Mouse (Mus musculus): Measurements from ENCODE around the gene Psmg4. TPM values are rescaled to one million over a fixed set of nuclear protein-coding genes. Genes with fewer than 3 reads are reported as not detected.

Psmg4 gene
- total and polyA plus RNA-seq, 2 experiments = 44.0 to 60.9 TPM

GRCm38 (mm10) chr13:34226940-34227339, 64.2 kb downstream of the Psmg4 start:
- TF ChIP-seq CTCF (IDR thresholded peaks at IDR 0.05; ENCODE audit: low read depth, low read length) = no peak
- TF ChIP-seq POLR2A (IDR thresholded peaks at IDR 0.05; ENCODE audit: extremely low read depth, insufficient read depth, low read length) = no peak
- no peak overlapping the region for H3K9ac ChIP-seq (ENCODE audit: low read depth, low read length)
- WGBS = 57% methylated on average over 1 of the region's 1 CpGs

More at GRCm38 (mm10) chr13:34226940-34227339, 64.2 kb downstream of the Psmg4 start:
- no peak for DNase-seq (ENCODE audit: extremely low read depth, low read depth, low spot score)
- H3K36me3 ChIP-seq (ENCODE audit: control insufficient read depth, insufficient read depth, low read length) = no peaks in the 10 kb centered on the region
- peaks cover 18% of the 10 kb centered on the region; the same call in 1 of the 2 replicates for H3K79me2 ChIP-seq (ENCODE audit: control insufficient read depth, insufficient read depth, low read length)
- H3K27me3 ChIP-seq (ENCODE audit: control insufficient read depth, insufficient read depth, low read length) = no peaks in the 10 kb centered on the region
- no peak overlapping the region for H3K27ac ChIP-seq (replicated peaks; ENCODE audit: insufficient read depth, low read depth, low read length)
- no peak overlapping the region for H3K4me3 ChIP-seq (ENCODE audit: insufficient read depth, low read depth, low read length)
- H3K4me1 ChIP-seq (ENCODE audit: control insufficient read depth, insufficient read depth, low read length) = peaks cover 29% of the 10 kb centered on the region

Other genes with a start within 250 kb of the Psmg4 start
- gene Nqo2, start 198.3 kb upstream of the Psmg4 start, total RNA-seq (2014; rRNA removed) = 81.7 and 105 TPM in 2 replicates
- gene Nqo2, start 198.3 kb upstream of the Psmg4 start, polyA plus RNA-seq (2012; rRNA removed) = 32.7 and 46.0 TPM in 2 replicates
- 21.6 and 27.0 TPM in 2 replicates for gene Ripk1, start 160.6 kb upstream of the Psmg4 start, total RNA-seq (2014; rRNA removed)
- 5.1 and 5.9 TPM in 2 replicates for gene Ripk1, start 160.6 kb upstream of the Psmg4 start, polyA plus RNA-seq (2012; rRNA removed)
- 29.6 and 29.8 TPM in 2 replicates for gene Serpinb6a, start 160.2 kb upstream of the Psmg4 start, total RNA-seq (2014; rRNA removed)
- gene Serpinb6a, start 160.2 kb upstream of the Psmg4 start, polyA plus RNA-seq (2012; rRNA removed) = 7.2 and 7.4 TPM in 2 replicates
- 266 and 287 TPM in 2 replicates for gene Bphl, start 125.4 kb upstream of the Psmg4 start, total RNA-seq (2014; rRNA removed)
- 241 and 259 TPM in 2 replicates for gene Bphl, start 125.4 kb upstream of the Psmg4 start, polyA plus RNA-seq (2012; rRNA removed)
- gene Tubb2a, start 85.0 kb upstream of the Psmg4 start, total RNA-seq (2014; rRNA removed) = 27.5 and 56.4 TPM in 2 replicates
- 569 and 614 TPM in 2 replicates for gene Tubb2a, start 85.0 kb upstream of the Psmg4 start, polyA plus RNA-seq (2012; rRNA removed)
- gene Tubb2b, start 32.5 kb upstream of the Psmg4 start, total RNA-seq (2014; rRNA removed) = 0.20 TPM in 1 of 2 replicates, not detected in the other
- 0.11 and 0.33 TPM in 2 replicates for gene Tubb2b, start 32.5 kb upstream of the Psmg4 start, polyA plus RNA-seq (2012; rRNA removed)
- gene Slc22a23, start 182.2 kb downstream of the Psmg4 start, total RNA-seq (2014; rRNA removed) = 31.6 and 43.8 TPM in 2 replicates
- 50.6 and 53.2 TPM in 2 replicates for gene Slc22a23, start 182.2 kb downstream of the Psmg4 start, polyA plus RNA-seq (2012; rRNA removed)